Mouse (Mus musculus): ENCODE measurements around the gene Pcyox1. TPM values are rescaled to one million over a fixed set of nuclear protein-coding genes. Genes with fewer than 3 reads are reported as not detected.

Gene Pcyox1
- polyA plus RNA-seq (2014; fragmentation: Nextera tagmentation; extraction: Ambion mirVana) = 83.5 and 88.1 TPM in 2 replicates

DNA sequence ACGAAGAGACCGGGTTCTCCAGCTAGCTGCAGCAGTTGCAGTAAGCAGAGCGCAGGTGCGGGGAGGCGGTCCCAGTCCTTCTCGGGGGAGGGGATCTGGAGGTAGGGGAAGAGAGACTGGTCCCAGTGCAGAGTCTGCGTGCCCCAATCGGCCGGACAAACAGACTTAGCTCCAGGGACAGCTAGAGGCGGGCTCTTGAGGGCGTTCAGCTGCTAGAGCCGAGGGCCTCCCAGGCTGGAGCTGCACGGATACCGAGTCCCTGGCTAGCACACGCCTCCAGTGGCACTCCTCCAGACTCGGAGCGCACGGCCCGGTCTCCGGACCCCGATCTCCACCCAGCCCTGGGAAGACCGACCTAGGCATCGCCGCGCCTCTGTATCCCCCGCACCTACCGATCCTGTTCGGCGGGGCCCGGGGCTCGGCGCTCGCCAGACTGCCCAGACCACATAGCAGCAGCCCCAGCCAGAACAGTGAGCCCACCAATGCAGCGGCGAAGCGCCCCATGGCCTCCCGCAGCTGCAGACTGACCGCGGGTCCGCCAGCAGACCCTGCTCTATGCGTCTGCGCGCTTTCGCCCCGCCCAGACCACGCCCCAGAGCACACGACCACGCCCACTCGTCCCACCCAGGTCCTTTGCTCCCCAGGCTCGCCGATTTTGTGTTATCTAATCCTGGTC, at the start of gene Pcyox1:
Gene Pcyox1, minus strand, starts transcription at position 574 of the 676 bp plus-strand sequence.
- no peaks in the 10 kb centered on the region for H3K9me3 ChIP-seq (ENCODE audit: low read depth, low read length)
- no peaks in the 10 kb centered on the region for H3K27me3 ChIP-seq (ENCODE audit: insufficient read depth, low read length)
- H3K36me3 ChIP-seq (ENCODE audit: insufficient read depth) = peaks cover 20% of the 10 kb centered on the region
- peak within 1 kb of the TSS; percentile 94 for H3K4me2 ChIP-seq
- peak within 1 kb of the TSS; percentile 83 for H3K27ac ChIP-seq (ENCODE audit: low read depth)
- peak; percentile 96 for DNase-seq
- 0 out of 2 replicates have a peak, but pooled peaks cover 4% of the 10 kb centered on the region for H3K4me1 ChIP-seq (ENCODE audit: insufficient read depth)
- under 1% methylated on average over 51 of the region's 51 CpGs for WGBS
- H3K9ac ChIP-seq = peak within 1 kb of the TSS; percentile 82
- no peak for TF ChIP-seq CTCF (IDR thresholded peaks at IDR 0.05; ENCODE audit: low read depth)
- peak within 1 kb of the TSS; percentile 87 for H3K4me3 ChIP-seq (ENCODE audit: low read depth, low read length)
- peak; percentile 96 for ATAC-seq (ENCODE audit: insufficient read depth)

DNA sequence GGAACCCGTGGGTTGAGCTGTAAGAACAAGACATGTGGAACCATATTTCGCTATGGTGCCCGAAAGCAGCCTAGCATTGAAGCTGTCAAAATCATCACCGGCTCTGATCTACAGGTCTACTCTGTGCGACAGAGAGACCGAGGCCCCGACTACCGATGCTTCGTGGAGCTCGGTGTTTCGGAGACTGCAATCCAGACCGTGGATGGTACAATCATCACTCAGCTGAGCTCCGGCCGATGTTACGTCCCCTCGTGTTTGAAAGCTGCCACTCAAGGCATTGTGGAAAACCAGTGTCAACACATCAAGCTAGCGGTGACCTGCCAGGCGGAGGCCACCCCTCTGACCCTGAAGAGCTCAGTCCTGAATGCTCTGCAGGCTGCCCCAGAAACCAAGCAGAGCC, 48.6 kb upstream of the Pcyox1 start:
- no peak overlapping the region for H3K4me2 ChIP-seq
- no peaks in the 10 kb centered on the region for H3K9me3 ChIP-seq (ENCODE audit: low read depth, low read length)
- no peak overlapping the region for H3K27ac ChIP-seq (ENCODE audit: low read depth)
- ATAC-seq (ENCODE audit: insufficient read depth) (no peak), DNase-seq (no peak)
- no peak overlapping the region for H3K9ac ChIP-seq
- TF ChIP-seq CTCF (IDR thresholded peaks at IDR 0.05; ENCODE audit: low read depth) = no peak
- H3K36me3 ChIP-seq (ENCODE audit: insufficient read depth) = peaks cover 61% of the 10 kb centered on the region
- WGBS = 94% methylated on average over 18 of the region's 18 CpGs
- H3K4me1 ChIP-seq (ENCODE audit: insufficient read depth) = no peaks in the 10 kb centered on the region
- H3K27me3 ChIP-seq (ENCODE audit: insufficient read depth, low read length) = no peaks in the 10 kb centered on the region
- no peak overlapping the region for H3K4me3 ChIP-seq (ENCODE audit: low read depth, low read length)

- Histone ChIP-seq H3K27me3 (ENCODE audit: insufficient read depth, low read length) (no peaks in the 10 kb centered on the region), H3K4me3 (ENCODE audit: low read depth, low read length) (no peak overlapping the region), H3K36me3 (ENCODE audit: insufficient read depth) (peaks cover 41% of the 10 kb centered on the region), H3K27ac (ENCODE audit: low read depth) (no peak overlapping the region), H3K4me1 (ENCODE audit: insufficient read depth) (0 out of 2 replicates have a peak, but pooled peaks cover 2% of the 10 kb centered on the region), H3K4me2 (no peak overlapping the region), H3K9me3 (ENCODE audit: low read depth, low read length) (no peaks in the 10 kb centered on the region), H3K9ac (no peak overlapping the region)
- no peak for TF ChIP-seq CTCF (IDR thresholded peaks at IDR 0.05; ENCODE audit: low read depth)
- ATAC-seq (ENCODE audit: insufficient read depth) (no peak), DNase-seq (no peak)
- WGBS = 96% methylated on average over 10 of the region's 10 CpGs
Measured at GRCm38 (mm10) chr6:86441571-86441970, 44.6 kb upstream of the Pcyox1 start.

DNA sequence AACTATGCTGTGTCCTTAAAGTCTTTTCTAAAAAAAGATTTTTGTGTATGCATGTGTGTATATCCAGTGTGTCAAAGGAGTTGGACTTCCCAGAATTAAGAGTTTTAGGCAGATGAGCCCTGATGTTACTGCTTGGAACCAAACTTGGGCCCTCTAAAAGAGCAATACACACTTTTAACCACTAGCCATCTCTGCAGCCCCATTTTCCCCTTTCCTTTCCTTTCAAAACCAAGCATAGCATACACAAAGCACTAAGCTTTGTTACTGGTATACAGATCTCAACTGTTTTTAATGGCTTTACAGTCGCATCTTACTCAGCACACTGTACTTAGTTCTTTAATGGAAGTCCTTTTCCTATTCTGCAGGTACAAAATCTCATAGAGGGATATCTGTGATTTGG, 42.6 kb upstream of the Pcyox1 start:
- Histone ChIP-seq H3K4me3 (ENCODE audit: low read depth, low read length) (peak overlapping the region; percentile 75), H3K9ac (peak overlapping the region; percentile 79), H3K4me1 (ENCODE audit: insufficient read depth) (0 out of 2 replicates have a peak, but pooled peaks cover 2% of the 10 kb centered on the region), H3K4me2 (peak overlapping the region; percentile 67), H3K27ac (ENCODE audit: low read depth) (peak overlapping the region; percentile 16; the same call in 1 of the 2 replicates), H3K9me3 (ENCODE audit: low read depth, low read length) (no peaks in the 10 kb centered on the region), H3K36me3 (ENCODE audit: insufficient read depth) (peaks cover 46% of the 10 kb centered on the region), H3K27me3 (ENCODE audit: insufficient read depth, low read length) (no peaks in the 10 kb centered on the region)
- no peak for ATAC-seq (ENCODE audit: insufficient read depth)
- no peak for DNase-seq
- WGBS = 96% methylated on average over 1 of the region's 1 CpGs
- TF ChIP-seq CTCF (IDR thresholded peaks at IDR 0.05; ENCODE audit: low read depth) = no peak

DNA sequence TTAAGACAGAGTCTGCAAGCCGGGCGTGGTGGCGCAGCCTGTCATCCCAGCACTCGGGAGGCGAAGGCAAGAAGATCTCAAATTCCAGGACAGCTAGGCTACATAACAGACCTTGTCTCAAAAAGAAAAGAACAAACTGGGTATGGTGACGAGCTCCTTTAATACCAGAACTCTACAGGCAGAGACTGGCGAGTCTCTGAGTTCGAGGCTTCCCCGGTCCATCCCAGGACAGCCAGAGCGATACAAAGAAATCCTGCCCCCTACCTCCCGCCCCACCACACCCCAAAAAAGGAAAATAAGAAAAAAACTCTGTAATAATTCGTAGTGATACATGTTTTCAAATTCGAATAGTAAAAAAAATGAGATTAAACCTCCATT, 42.2 kb upstream of the Pcyox1 start:
- Histone ChIP-seq H3K4me1 (ENCODE audit: insufficient read depth) (0 out of 2 replicates have a peak, but pooled peaks cover 2% of the 10 kb centered on the region), H3K9me3 (ENCODE audit: low read depth, low read length) (no peaks in the 10 kb centered on the region), H3K9ac (peak overlapping the region; percentile 79), H3K4me2 (peak overlapping the region; percentile 67), H3K4me3 (ENCODE audit: low read depth, low read length) (peak overlapping the region; percentile 75), H3K27ac (ENCODE audit: low read depth) (peak overlapping the region; percentile 91), H3K27me3 (ENCODE audit: insufficient read depth, low read length) (no peaks in the 10 kb centered on the region), H3K36me3 (ENCODE audit: insufficient read depth) (peaks cover 46% of the 10 kb centered on the region)
- TF ChIP-seq CTCF (IDR thresholded peaks at IDR 0.05; ENCODE audit: low read depth) = no peak
- ATAC-seq (ENCODE audit: insufficient read depth) = no peak
- 4% methylated on average over 13 of the region's 13 CpGs for WGBS
- DNase-seq = no peak

GRCm38 (mm10) chr6:86438272-86439118, 41.5 kb upstream of the Pcyox1 start, which contains the start of gene C87436:
C87436 (plus strand) TSS chr6:86438374.
- TF ChIP-seq CTCF (IDR thresholded peaks at IDR 0.05; ENCODE audit: low read depth) = peak; percentile 65
- 0% methylated on average over 59 of the region's 59 CpGs for WGBS
- H3K36me3 ChIP-seq (ENCODE audit: insufficient read depth) = peaks cover 45% of the 10 kb centered on the region

DNA sequence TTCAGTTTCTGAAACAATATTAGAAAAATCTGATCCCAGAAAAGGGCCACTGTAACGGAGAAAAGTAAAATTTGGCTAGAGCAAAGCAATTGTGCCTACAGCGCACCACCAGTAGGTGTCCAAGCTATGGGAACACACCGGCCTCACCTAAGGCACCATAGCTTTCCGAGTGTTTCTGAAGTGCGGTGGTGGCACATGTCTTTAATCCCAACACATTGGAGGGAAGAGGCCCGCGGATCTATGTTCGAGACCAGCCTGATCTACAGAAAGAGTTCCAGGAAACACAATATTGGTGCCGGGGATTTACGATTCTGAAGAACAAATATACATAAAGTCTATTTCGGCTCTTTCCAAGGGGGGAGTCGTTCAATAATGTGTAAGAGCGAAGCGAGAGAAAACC, 40.8 kb upstream of the Pcyox1 start:
- Histone ChIP-seq H3K9ac (peak overlapping the region; percentile 79), H3K4me2 (peak overlapping the region; percentile 66), H3K27ac (ENCODE audit: low read depth) (peak overlapping the region; percentile 91), H3K27me3 (ENCODE audit: insufficient read depth, low read length) (no peaks in the 10 kb centered on the region), H3K4me3 (ENCODE audit: low read depth, low read length) (peak overlapping the region; percentile 75), H3K9me3 (ENCODE audit: low read depth, low read length) (no peaks in the 10 kb centered on the region), H3K36me3 (ENCODE audit: insufficient read depth) (peaks cover 51% of the 10 kb centered on the region), H3K4me1 (ENCODE audit: insufficient read depth) (0 out of 2 replicates have a peak, but pooled peaks cover 2% of the 10 kb centered on the region)
- TF ChIP-seq CTCF (IDR thresholded peaks at IDR 0.05; ENCODE audit: low read depth) = peak; percentile 66
- DNase-seq (peak; percentile 78), ATAC-seq (ENCODE audit: insufficient read depth) (peak; percentile 50)
- WGBS = 2% methylated on average over 14 of the region's 14 CpGs

More at GRCm38 (mm10) chr6:86438272-86439118, 41.5 kb upstream of the Pcyox1 start, which contains the start of gene C87436:
- Histone ChIP-seq H3K27me3 (ENCODE audit: insufficient read depth, low read length) (no peaks in the 10 kb centered on the region), H3K27ac (ENCODE audit: low read depth) (peak within 1 kb of the TSS; percentile 91), H3K4me1 (ENCODE audit: insufficient read depth) (0 out of 2 replicates have a peak, but pooled peaks cover 2% of the 10 kb centered on the region), H3K4me2 (peak within 1 kb of the TSS; percentile 67), H3K9ac (peak within 1 kb of the TSS; percentile 79), H3K4me3 (ENCODE audit: low read depth, low read length) (peak within 1 kb of the TSS; percentile 75), H3K9me3 (ENCODE audit: low read depth, low read length) (no peaks in the 10 kb centered on the region)
- DNase-seq = peak; percentile 98
- peak; percentile 94 for ATAC-seq (ENCODE audit: insufficient read depth)

Measured in lung, embryonic 14.5 days (tissue).